Mouse (Mus musculus): ENCODE measurements at regions not wholly inside any gene's neighbourhood (a gene's known extent, or its start where the extent isn't known, plus 50 kb on each side); places are given as distances from the start of the nearest gene placed in this dataset.

DNA sequence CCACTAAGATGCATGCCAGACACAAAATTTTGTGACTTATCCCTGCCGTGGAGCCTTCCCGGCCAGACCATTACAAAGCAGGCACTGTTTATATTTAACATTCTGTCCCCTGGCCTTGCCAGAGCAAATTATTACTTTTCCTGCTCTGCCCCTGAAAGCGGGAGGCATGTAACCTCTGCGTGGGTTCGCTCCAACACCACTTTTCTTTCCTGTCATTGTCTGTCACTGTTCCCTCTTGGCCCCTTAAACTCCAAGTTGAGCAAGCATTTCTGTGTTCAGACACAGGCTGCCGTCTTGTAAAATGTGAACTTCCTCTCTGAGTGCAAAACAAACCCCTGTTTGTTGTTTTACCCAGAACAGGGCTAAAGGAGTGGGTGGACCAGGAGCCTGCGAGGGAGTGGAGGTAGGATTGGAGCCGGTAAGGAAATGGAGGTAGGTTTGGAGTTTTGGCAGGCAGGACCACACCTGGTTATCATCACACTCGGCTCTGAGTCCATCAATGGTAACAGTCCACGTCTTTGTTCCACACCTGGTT, 124.2 kb upstream of the Ctnnb1 start:
- TF ChIP-seq MAX (IDR thresholded peaks at IDR 0.05; ENCODE audit: low read depth) (no peak), POLR2A (IDR thresholded peaks at IDR 0.05; ENCODE audit: insufficient read length, low read depth) (no peak), TCF12 (IDR thresholded peaks at IDR 0.05; ENCODE audit: insufficient read depth, poor library complexity, severe bottlenecking) (no peak), E2F4 (IDR thresholded peaks at IDR 0.05; ENCODE audit: insufficient read depth) (no peak), MYOG (IDR thresholded peaks at IDR 0.05; ENCODE audit: control insufficient read depth in 1 of 3, insufficient read depth in 1 of 3, insufficient read length in 2 of 3, low read depth in 2 of 3) (no peak), MYOD1 (IDR thresholded peaks at IDR 0.05; ENCODE audit: control insufficient read depth in 1 of 3, insufficient read length in 2 of 3, low read depth in 2 of 3) (no peak), USF1 (IDR thresholded peaks at IDR 0.05; ENCODE audit: low read depth) (no peak), TCF3 (IDR thresholded peaks at IDR 0.05; ENCODE audit: insufficient read length, low read depth) (no peak)
